Mouse (Mus musculus) midbrain, embryonic 16.5 days (tissue): ENCODE results near the gene Tanc1. TPM values are rescaled to one million over a fixed set of nuclear protein-coding genes. Genes with fewer than 3 reads are reported as not detected.

ENCODE experiments used
- ATAC-seq: fragments of 200-750 bp; cut with Nextera tagmentation; 2 replicates; pipeline ENCODE4 v1.8.0; 2017; ENCODE audit warnings: moderate TSS enrichment
- H3K27ac ChIP-seq: fragments of 300-500 bp; sonication (generic); 2 replicates; pipeline ENCODE4 v1.5.1; 2014; ENCODE audit warnings: mild to moderate bottlenecking, low read length, mixed read lengths
- H3K27me3 ChIP-seq: fragments of 300-500 bp; sonication (generic); 2 replicates; pipeline ENCODE4 v1.6.1; 2014; ENCODE audit warnings: low read depth, low read length, mixed read lengths; ENCODE audit not compliant: control insufficient read depth, insufficient read depth
- H3K36me3 ChIP-seq: fragments of 300-500 bp; sonication (generic); 2 replicates; pipeline ENCODE4 v1.6.1; 2014; ENCODE audit warnings: mild to moderate bottlenecking, low read length, moderate library complexity, mixed read lengths; ENCODE audit not compliant: control insufficient read depth, insufficient read depth
- H3K4me1 ChIP-seq: fragments of 300-500 bp; sonication (generic); 2 replicates; pipeline ENCODE4 v1.6.1; 2014; ENCODE audit warnings: mild to moderate bottlenecking, low read length, mixed read lengths; ENCODE audit not compliant: control insufficient read depth, insufficient read depth
- H3K4me2 ChIP-seq: fragments of 300-500 bp; sonication (generic); 2 replicates; pipeline ENCODE4 v1.6.1; 2014; ENCODE audit warnings: mild to moderate bottlenecking, low read length, mixed read lengths
- H3K4me3 ChIP-seq: fragments of 300-500 bp; sonication (generic); 2 replicates; pipeline ENCODE4 v1.5.1; 2014; ENCODE audit warnings: low read depth, mild to moderate bottlenecking, low read length, moderate library complexity, mixed read lengths
- H3K9ac ChIP-seq: fragments of 300-500 bp; sonication (generic); 2 replicates; pipeline ENCODE4 v1.6.1; 2014; ENCODE audit warnings: low read depth, low read length, mixed read lengths
- H3K9me3 ChIP-seq: fragments of 300-500 bp; sonication (generic); replicated peaks from 2 replicates; pipeline ENCODE4 v1.6.1; 2014; ENCODE audit warnings: mild to moderate bottlenecking, low read length, mixed read lengths; ENCODE audit not compliant: control insufficient read depth, poor library complexity, severe bottlenecking
- WGBS: fragments of 180-500 bp; shearing (Covaris S2); extraction: QIAGEN DNeasy Blood & Tissue Kit; methylation state at CpG from one replicate; pipeline ENCODE4 v1.1.7; 2014; 5-methylcytosine and 5-hydroxymethylcytosine counted together
- polyA plus RNA-seq: library from polyadenylated mRNA; unstranded; fragments of >200 nt; fragmentation: Nextera tagmentation; extraction: Ambion mirVana; gene quantifications from 2 replicates; pipeline ENCODE4 v1.2.1, GENCODE M21; 2015

The Tanc1 gene
- polyA plus RNA-seq, 1 experiment from 2014 or later = 4.2 TPM

DNA sequence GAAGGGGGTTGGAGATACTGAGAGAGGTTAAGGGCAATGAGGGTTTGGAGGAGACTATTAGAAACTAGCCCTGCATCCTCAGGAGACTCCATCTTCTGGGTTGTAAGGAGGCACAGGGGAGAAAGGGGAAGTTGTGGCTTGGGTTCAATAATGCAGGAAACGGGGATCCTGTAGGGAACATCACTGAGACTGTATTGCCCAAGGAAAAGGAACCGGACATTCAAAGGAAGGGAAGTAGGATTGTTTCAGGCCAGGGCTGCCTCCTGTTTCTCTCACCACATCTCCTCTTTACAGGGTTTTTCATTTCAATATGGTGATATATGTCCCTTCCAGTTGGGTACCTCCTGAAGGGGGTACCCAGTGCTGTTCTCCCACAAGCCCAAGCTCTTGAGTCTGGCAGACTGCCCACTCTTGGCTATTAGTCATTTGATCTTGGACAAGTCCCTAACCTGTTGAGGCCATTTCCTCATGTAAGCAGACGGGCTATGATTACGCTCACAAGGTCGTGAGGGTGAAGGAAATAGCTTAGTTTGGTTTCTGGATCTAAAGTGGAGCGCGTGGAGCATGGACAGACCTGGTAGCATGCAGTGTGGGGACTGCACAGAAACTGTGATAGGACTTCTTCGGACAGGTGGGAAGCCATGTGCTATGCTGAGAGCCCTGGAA is 191.0 kb downstream of the Tanc1 start:
- H3K9ac ChIP-seq = no peak overlapping the region
- no peaks in the 10 kb centered on the region for H3K9me3 ChIP-seq
- no peak overlapping the region for H3K4me2 ChIP-seq
- H3K4me3 ChIP-seq = no peak overlapping the region
- H3K36me3 ChIP-seq = no peaks in the 10 kb centered on the region
- 95% methylated on average over 8 of the region's 8 CpGs for WGBS
- no peaks in the 10 kb centered on the region for H3K4me1 ChIP-seq
- H3K27ac ChIP-seq = no peak overlapping the region
- ATAC-seq = no peak
- no peaks in the 10 kb centered on the region for H3K27me3 ChIP-seq

DNA sequence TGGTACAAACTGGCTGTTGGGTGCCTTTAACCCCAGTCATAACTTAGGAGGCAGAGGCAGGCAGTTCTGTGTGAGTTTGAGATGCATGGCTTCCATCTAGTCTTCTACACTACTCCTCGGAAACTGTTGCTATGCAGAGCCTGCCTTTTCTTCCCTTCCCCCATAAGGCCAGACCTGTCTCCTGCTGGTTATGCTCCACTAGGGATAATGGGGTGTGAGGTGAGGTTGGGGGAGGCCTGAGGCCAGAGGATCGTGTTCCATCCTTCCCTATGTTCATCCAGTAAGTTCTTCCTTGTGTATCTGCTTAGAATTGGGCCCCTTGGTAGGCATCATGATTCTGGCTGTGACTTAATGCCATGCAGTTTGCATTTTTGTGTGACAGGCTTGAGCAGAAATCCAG is 193.8 kb downstream of the Tanc1 start:
- Histone ChIP-seq H3K36me3 (no peaks in the 10 kb centered on the region), H3K4me3 (no peak overlapping the region), H3K4me1 (no peaks in the 10 kb centered on the region), H3K9me3 (no peaks in the 10 kb centered on the region), H3K4me2 (no peak overlapping the region), H3K27ac (no peak overlapping the region), H3K9ac (no peak overlapping the region), H3K27me3 (no peaks in the 10 kb centered on the region)
- WGBS = 33% methylated on average over 2 of the region's 2 CpGs
- ATAC-seq = no peak

DNA sequence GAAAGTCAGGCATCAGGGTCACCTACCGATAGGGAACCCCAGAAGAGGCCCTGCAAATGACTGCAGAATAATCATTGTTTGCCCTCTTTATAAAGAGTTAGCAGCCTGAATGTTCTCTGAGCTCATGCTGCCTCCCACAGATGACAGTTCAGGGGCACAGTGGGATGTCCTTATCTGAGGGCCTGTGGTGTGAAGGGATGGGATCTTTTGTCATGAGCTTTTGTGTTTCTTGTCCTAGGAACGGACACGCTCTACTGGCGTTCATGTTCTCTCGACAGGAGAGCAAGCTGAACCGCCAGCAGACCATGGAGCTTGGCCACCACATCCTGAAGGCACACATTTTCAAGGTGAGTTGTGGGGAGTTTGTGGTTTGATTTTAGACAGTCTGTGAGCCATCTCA is 194.2 kb downstream of the Tanc1 start:
- Histone ChIP-seq H3K4me1 (no peaks in the 10 kb centered on the region), H3K9me3 (no peaks in the 10 kb centered on the region), H3K36me3 (no peaks in the 10 kb centered on the region), H3K27me3 (no peaks in the 10 kb centered on the region), H3K27ac (no peak overlapping the region), H3K9ac (no peak overlapping the region), H3K4me2 (no peak overlapping the region), H3K4me3 (no peak overlapping the region)
- no peak for ATAC-seq
- WGBS = 15% methylated on average over 6 of the region's 6 CpGs

- WGBS = 89% methylated on average over 4 of the region's 4 CpGs
- Histone ChIP-seq H3K36me3 (no peaks in the 10 kb centered on the region), H3K4me3 (no peak overlapping the region), H3K4me2 (no peak overlapping the region), H3K27ac (no peak overlapping the region), H3K9ac (no peak overlapping the region), H3K27me3 (no peaks in the 10 kb centered on the region), H3K9me3 (no peaks in the 10 kb centered on the region), H3K4me1 (no peaks in the 10 kb centered on the region)
- no peak for ATAC-seq
Measured at GRCm38 (mm10) chr2:59808608-59809007, 196.8 kb downstream of the Tanc1 start.

- Histone ChIP-seq H3K4me2 (no peak overlapping the region), H3K27me3 (no peaks in the 10 kb centered on the region), H3K9ac (no peak overlapping the region), H3K27ac (no peak overlapping the region), H3K4me3 (no peak overlapping the region), H3K9me3 (no peaks in the 10 kb centered on the region), H3K36me3 (no peaks in the 10 kb centered on the region), H3K4me1 (no peaks in the 10 kb centered on the region)
- 75% methylated on average over 7 of the region's 7 CpGs for WGBS
- ATAC-seq = no peak
Measured at GRCm38 (mm10) chr2:59810039-59810438, 198.2 kb downstream of the Tanc1 start.

GRCm38 (mm10) chr2:59811247-59811646 is 199.4 kb downstream of the Tanc1 start:
- H3K4me2 ChIP-seq = no peak overlapping the region
- H3K9ac ChIP-seq = no peak overlapping the region
- H3K4me3 ChIP-seq = no peak overlapping the region
- no peaks in the 10 kb centered on the region for H3K36me3 ChIP-seq
- H3K27ac ChIP-seq = no peak overlapping the region
- H3K27me3 ChIP-seq = no peaks in the 10 kb centered on the region
- H3K9me3 ChIP-seq = no peaks in the 10 kb centered on the region
- no peaks in the 10 kb centered on the region for H3K4me1 ChIP-seq
- no peak for ATAC-seq
- WGBS = 57% methylated on average over 1 of the region's 1 CpGs

- no peak overlapping the region for H3K9ac ChIP-seq
- no peaks in the 10 kb centered on the region for H3K9me3 ChIP-seq
- no peaks in the 10 kb centered on the region for H3K36me3 ChIP-seq
- 94% methylated on average over 1 of the region's 1 CpGs for WGBS
- H3K4me3 ChIP-seq = no peak overlapping the region
- ATAC-seq = no peak
- no peaks in the 10 kb centered on the region for H3K4me1 ChIP-seq
- no peak overlapping the region for H3K27ac ChIP-seq
- no peaks in the 10 kb centered on the region for H3K27me3 ChIP-seq
- H3K4me2 ChIP-seq = no peak overlapping the region
Measured at GRCm38 (mm10) chr2:59812641-59813040, 200.8 kb downstream of the Tanc1 start.

GRCm38 (mm10) chr2:59813457-59813856 is 201.6 kb downstream of the Tanc1 start:
- H3K27ac ChIP-seq = no peak overlapping the region
- 59% methylated on average over 13 of the region's 13 CpGs for WGBS
- ATAC-seq = no peak
- no peaks in the 10 kb centered on the region for H3K4me1 ChIP-seq
- H3K27me3 ChIP-seq = no peaks in the 10 kb centered on the region
- H3K4me3 ChIP-seq = no peak overlapping the region
- H3K4me2 ChIP-seq = no peak overlapping the region
- no peak overlapping the region for H3K9ac ChIP-seq
- H3K36me3 ChIP-seq = no peaks in the 10 kb centered on the region
- no peaks in the 10 kb centered on the region for H3K9me3 ChIP-seq

GRCm38 (mm10) chr2:59814997-59815396 is 203.2 kb downstream of the Tanc1 start:
- Histone ChIP-seq H3K9ac (no peak overlapping the region), H3K36me3 (no peaks in the 10 kb centered on the region), H3K9me3 (no peaks in the 10 kb centered on the region), H3K27ac (no peak overlapping the region), H3K4me3 (no peak overlapping the region), H3K4me2 (no peak overlapping the region), H3K4me1 (peaks cover 10% of the 10 kb centered on the region), H3K27me3 (no peaks in the 10 kb centered on the region)
- ATAC-seq = no peak
- WGBS = 96% methylated on average over 8 of the region's 8 CpGs
